Mouse (Mus musculus) CD8-positive naive resting alpha-beta T cell, adult 2 months (primary cell): ENCODE measurements around the gene Hoxc6.

Experiments used
- DNase-seq, 2 experiments: peaks; one replicate each; pipeline ENCODE4 v3.0.0; 2022; ENCODE audit warnings: low read depth in 2 of 2, low spot score in 2 of 2

Hoxc6 gene

GRCm38 (mm10) chr15:103034807-103035547 lies 36.9 kb downstream of the Hoxc6 start:
- no peak for DNase-seq

- DNase-seq = no peak
Measured at GRCm38 (mm10) chr15:103035548-103035881, 37.5 kb downstream of the Hoxc6 start.

GRCm38 (mm10) chr15:103037579-103037978 lies 39.5 kb downstream of the Hoxc6 start:
- DNase-seq = no peak

GRCm38 (mm10) chr15:103038701-103039480 lies 40.8 kb downstream of the Hoxc6 start:
- no peak for DNase-seq

GRCm38 (mm10) chr15:103039609-103040008 lies 41.6 kb downstream of the Hoxc6 start:
- no peak for DNase-seq

- DNase-seq = no peak
Measured at GRCm38 (mm10) chr15:103040601-103041000, 42.5 kb downstream of the Hoxc6 start.

- DNase-seq = no peak
Measured at GRCm38 (mm10) chr15:103041613-103042012, 43.6 kb downstream of the Hoxc6 start.

GRCm38 (mm10) chr15:103042209-103042608 lies 44.2 kb downstream of the Hoxc6 start:
- no peak for DNase-seq

GRCm38 (mm10) chr15:103051670-103052069 lies 53.6 kb downstream of the Hoxc6 start:
- DNase-seq = no peak

- no peak for DNase-seq
Measured at GRCm38 (mm10) chr15:103053210-103053609, 55.2 kb downstream of the Hoxc6 start.

GRCm38 (mm10) chr15:103056396-103056795 lies 58.3 kb downstream of the Hoxc6 start:
- no peak for DNase-seq

GRCm38 (mm10) chr15:103058715-103059114 lies 60.7 kb downstream of the Hoxc6 start:
- no peak for DNase-seq

GRCm38 (mm10) chr15:103059393-103059992 lies 61.4 kb downstream of the Hoxc6 start:
- no peak for DNase-seq

- no peak for DNase-seq
Measured at GRCm38 (mm10) chr15:103060021-103060340, 61.9 kb downstream of the Hoxc6 start.

GRCm38 (mm10) chr15:103060341-103061130 lies 62.5 kb downstream of the Hoxc6 start:
- DNase-seq = no peak

- DNase-seq = no peak
Measured at GRCm38 (mm10) chr15:103061131-103061825, 63.2 kb downstream of the Hoxc6 start.
